Mouse (Mus musculus): Measurements from ENCODE around the gene Apoe.
A peak's percentile ranks its signal among the peaks of the same experiment; 100 is the strongest.

GRCm38 (mm10) chr7:19698907-19699826 lies at the start of gene Apoe:
- TF ChIP-seq NRF1 (IDR thresholded peaks at IDR 0.05; ENCODE audit: insufficient read depth, low read depth, low read length, poor library complexity, severe bottlenecking): no peak
- no peak for TF ChIP-seq USF1 (IDR thresholded peaks at IDR 0.05; ENCODE audit: low read depth, low read length)
- no peak for TF ChIP-seq POLR2A (IDR thresholded peaks at IDR 0.05; ENCODE audit: control insufficient read depth in 1 of 2, insufficient read depth in 1 of 2, low read depth in 1 of 2, low read length in 2 of 2, poor library complexity in 1 of 2)
- no peak for TF ChIP-seq ZNF384 (IDR thresholded peaks at IDR 0.05; ENCODE audit: low read depth, low read length)
- TF ChIP-seq CHD2 (IDR thresholded peaks at IDR 0.05; ENCODE audit: low read length): no peak
- TF ChIP-seq MXI1 (IDR thresholded peaks at IDR 0.05; ENCODE audit: low read depth, low read length): peak; percentile 39; the same call in 1 of the 2 replicates
- TF ChIP-seq EP300 (IDR thresholded peaks at IDR 0.05; ENCODE audit: low read depth in 1 of 2, low read length in 2 of 2): peak; percentile 61 to 72
- no peak for TF ChIP-seq MAX (IDR thresholded peaks at IDR 0.05; ENCODE audit: low read length)
- TF ChIP-seq POLR2AphosphoS2 (IDR thresholded peaks at IDR 0.05; ENCODE audit: low read length): 0 out of 2 replicates have a peak, but pooled peaks have one; percentile 27
- TF ChIP-seq ZC3H11A (IDR thresholded peaks at IDR 0.05; ENCODE audit: low read depth, low read length): no peak
- no peak for TF ChIP-seq UBTF (IDR thresholded peaks at IDR 0.05; ENCODE audit: borderline replicate concordance, insufficient read depth, low read depth, low read length)
- 0 out of 2 replicates have a peak, but pooled peaks have one; percentile 28 for TF ChIP-seq TAL1 (IDR thresholded peaks at IDR 0.05; ENCODE audit: low read length)
- TF ChIP-seq CTCF (IDR thresholded peaks at IDR 0.05 in 2 of 3, conservative IDR thresholded peaks at IDR 0.05 in 1 of 3; ENCODE audit: control insufficient read depth in 1 of 3, insufficient read depth in 1 of 3, low read depth in 2 of 3, low read length in 3 of 3, poor library complexity in 1 of 3, severe bottlenecking in 1 of 3): no peak

Data from MEL (cell line).